Mouse (Mus musculus) hindbrain, embryonic 15.5 days (tissue): ENCODE data around the gene Ibtk. TPM values are rescaled to one million over a fixed set of nuclear protein-coding genes. Genes with fewer than 3 reads are reported as not detected.
A peak's percentile ranks its signal among the peaks of the same experiment; 100 is the strongest.

Source experiments
- ATAC-seq: fragments of 200-750 bp; cut with Nextera tagmentation; 2 replicates; pipeline ENCODE4 v1.8.0; 2017; ENCODE audit warnings: low read depth, moderate number of reproducible peaks, moderate TSS enrichment; ENCODE audit not compliant: low FRiP score
- H3K27ac ChIP-seq: fragments of 300-500 bp; sonication (generic); replicated peaks from 2 replicates; pipeline ENCODE4 v1.5.1; 2015; ENCODE audit warnings: mild to moderate bottlenecking, inconsistent platforms
- H3K27me3 ChIP-seq: fragments of 300-500 bp; sonication (generic); 2 replicates; pipeline ENCODE4 v1.6.1; 2015; ENCODE audit warnings: control low read depth, inconsistent platforms
- H3K36me3 ChIP-seq: fragments of 300-500 bp; sonication (generic); 2 replicates; pipeline ENCODE4 v1.6.1; 2015; ENCODE audit warnings: control low read depth, inconsistent platforms
- H3K4me1 ChIP-seq: fragments of 300-500 bp; sonication (generic); replicated peaks from 2 replicates; pipeline ENCODE4 v1.6.1; 2015; ENCODE audit warnings: control low read depth, inconsistent platforms
- H3K4me2 ChIP-seq: fragments of 300-500 bp; sonication (generic); 2 replicates; pipeline ENCODE4 v1.6.1; 2015; ENCODE audit warnings: moderate library complexity, mild to moderate bottlenecking, inconsistent platforms
- H3K4me3 ChIP-seq: fragments of 300-500 bp; sonication (generic); 2 replicates; pipeline ENCODE4 v1.5.1; 2015; ENCODE audit warnings: mild to moderate bottlenecking, inconsistent platforms
- H3K9ac ChIP-seq: fragments of 300-500 bp; sonication (generic); 2 replicates; pipeline ENCODE4 v1.6.1; 2015; ENCODE audit warnings: inconsistent platforms
- H3K9me3 ChIP-seq: fragments of 300-500 bp; sonication (generic); 2 replicates; pipeline ENCODE4 v1.6.1; 2016; ENCODE audit warnings: control low read depth, inconsistent platforms
- WGBS: fragments of 180-500 bp; shearing (Covaris S2); methylation state at CpG from one replicate; pipeline ENCODE4 v1.1.7; 2015; 5-methylcytosine and 5-hydroxymethylcytosine counted together
- polyA plus RNA-seq: library from polyadenylated mRNA; unstranded; fragments of >200 nt; fragmentation: Nextera tagmentation; extraction: Ambion mirVana; gene quantifications from 2 replicates; pipeline ENCODE4 v1.2.1, GENCODE M21; 2015

Gene Ibtk
- polyA plus RNA-seq, 1 experiment from 2014 or later: 25.4 TPM

DNA sequence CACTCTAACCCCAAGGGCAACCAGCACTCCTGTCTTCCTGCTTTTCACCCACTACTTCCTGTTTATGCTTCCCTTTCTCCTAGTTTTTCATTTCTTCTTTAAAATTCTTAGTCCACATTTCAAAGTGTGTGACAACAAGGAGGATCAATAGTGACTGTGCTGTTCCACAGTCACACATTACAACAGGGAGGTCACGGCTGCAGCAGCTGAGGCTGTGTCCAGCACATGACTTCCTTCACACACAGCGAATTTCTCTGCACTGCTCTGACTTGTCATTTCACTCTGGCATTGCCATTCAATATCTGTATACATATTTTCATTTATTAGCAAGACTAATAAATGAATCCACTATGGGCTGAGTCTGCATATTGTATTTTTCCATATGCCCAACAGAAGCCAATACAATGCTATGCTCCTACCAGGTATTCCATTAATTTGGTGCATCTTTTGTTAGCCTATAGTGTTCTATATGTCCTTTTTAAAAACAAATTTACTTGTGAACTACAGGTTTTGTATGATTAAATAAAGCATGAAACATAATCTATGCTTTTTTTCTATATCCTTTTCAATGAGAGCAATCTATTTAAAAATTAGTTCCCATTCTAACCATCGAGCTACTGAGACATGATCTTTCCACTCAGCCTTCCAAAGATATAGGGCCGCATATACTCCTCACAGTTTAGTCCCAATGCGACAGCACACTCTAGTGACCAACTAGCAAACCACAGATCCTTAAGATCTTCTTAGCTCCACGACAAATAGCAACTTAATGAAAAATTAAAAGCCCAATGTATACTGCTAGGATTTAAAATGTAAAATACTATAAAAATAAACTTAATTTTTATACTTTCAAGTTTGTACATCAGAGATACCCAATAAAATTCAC lies 55.7 kb downstream of the Ibtk start:
- H3K27ac ChIP-seq: no peak overlapping the region
- no peaks in the 10 kb centered on the region; the same call in 1 of the 2 replicates for H3K4me1 ChIP-seq
- peak; percentile 89 for ATAC-seq
- no peaks in the 10 kb centered on the region for H3K27me3 ChIP-seq
- 53% methylated on average over 6 of the region's 6 CpGs for WGBS
- no peak overlapping the region for H3K4me3 ChIP-seq
- H3K9ac ChIP-seq: no peak overlapping the region
- no peaks in the 10 kb centered on the region for H3K9me3 ChIP-seq
- H3K36me3 ChIP-seq: peaks cover 24% of the 10 kb centered on the region
- H3K4me2 ChIP-seq: no peak overlapping the region

DNA sequence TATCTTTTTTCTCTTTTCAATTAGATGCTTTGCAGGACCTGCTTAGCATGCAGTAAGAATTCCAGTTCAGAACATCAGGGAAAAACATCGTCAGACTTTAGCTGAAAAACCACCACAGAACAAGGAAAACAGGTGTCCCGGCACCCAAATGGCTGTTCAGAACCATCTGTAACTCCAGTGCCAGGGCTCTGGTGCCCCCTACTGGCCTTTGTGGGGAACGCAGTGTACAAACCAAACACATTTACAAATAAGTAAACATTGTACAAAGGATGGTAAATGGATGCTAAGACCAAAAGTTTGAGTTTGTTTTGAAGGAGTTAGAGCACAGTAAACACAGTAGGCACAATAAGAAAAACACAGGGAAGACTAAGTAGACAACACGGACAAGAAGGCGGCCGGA lies 64.1 kb downstream of the Ibtk start:
- Histone ChIP-seq H3K27ac (no peak overlapping the region), H3K4me1 (no peaks in the 10 kb centered on the region), H3K27me3 (no peaks in the 10 kb centered on the region), H3K9ac (no peak overlapping the region), H3K9me3 (0 out of 2 replicates have a peak, but pooled peaks cover 6% of the 10 kb centered on the region), H3K36me3 (peaks cover 31% of the 10 kb centered on the region), H3K4me2 (no peak overlapping the region), H3K4me3 (no peak overlapping the region)
- WGBS: 87% methylated on average over 6 of the region's 6 CpGs
- no peak for ATAC-seq

DNA sequence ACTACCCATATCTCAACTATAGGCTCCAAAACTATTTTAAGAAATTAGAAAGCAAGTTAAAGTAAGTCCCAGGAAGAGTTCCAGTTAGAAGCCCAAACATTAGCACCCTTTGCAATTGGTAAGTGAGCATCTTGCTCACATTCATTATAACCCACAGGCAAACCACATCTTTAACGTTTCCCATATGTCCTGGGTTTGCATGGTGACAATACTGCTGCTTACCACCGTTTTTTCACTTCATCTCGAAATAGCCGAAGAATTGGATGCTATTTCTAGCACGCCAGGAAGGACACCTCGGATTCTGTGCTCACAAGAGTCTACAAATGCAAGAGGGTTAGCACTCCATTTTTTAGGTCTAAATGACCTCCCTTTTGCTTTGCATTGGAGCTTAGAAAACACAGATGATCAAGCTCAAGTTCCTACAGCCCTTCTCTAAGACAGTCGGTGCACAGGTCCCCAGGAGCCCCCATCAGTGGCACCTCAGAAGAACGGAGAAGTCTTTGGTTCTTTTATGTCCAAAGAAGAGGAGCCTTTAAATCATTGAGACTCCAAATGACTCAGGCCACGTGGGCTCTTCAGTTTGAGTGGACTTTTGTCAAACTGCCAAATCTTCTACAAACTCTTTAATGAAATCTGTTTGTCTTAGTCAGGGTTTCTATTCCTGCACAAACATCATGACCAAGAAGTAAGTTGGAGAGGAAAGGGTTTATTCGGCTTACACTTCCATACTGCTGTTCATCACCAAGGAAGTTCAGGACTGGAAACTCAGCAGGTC lies 73.8 kb downstream of the Ibtk start:
- Histone ChIP-seq H3K4me3 (no peak overlapping the region), H3K27ac (no peak overlapping the region), H3K4me2 (no peak overlapping the region), H3K36me3 (no peaks in the 10 kb centered on the region), H3K9me3 (no peaks in the 10 kb centered on the region), H3K9ac (no peak overlapping the region), H3K4me1 (peaks cover 8% of the 10 kb centered on the region; the same call in 1 of the 2 replicates), H3K27me3 (no peaks in the 10 kb centered on the region)
- ATAC-seq: no peak
- WGBS: 86% methylated on average over 10 of the region's 10 CpGs

DNA sequence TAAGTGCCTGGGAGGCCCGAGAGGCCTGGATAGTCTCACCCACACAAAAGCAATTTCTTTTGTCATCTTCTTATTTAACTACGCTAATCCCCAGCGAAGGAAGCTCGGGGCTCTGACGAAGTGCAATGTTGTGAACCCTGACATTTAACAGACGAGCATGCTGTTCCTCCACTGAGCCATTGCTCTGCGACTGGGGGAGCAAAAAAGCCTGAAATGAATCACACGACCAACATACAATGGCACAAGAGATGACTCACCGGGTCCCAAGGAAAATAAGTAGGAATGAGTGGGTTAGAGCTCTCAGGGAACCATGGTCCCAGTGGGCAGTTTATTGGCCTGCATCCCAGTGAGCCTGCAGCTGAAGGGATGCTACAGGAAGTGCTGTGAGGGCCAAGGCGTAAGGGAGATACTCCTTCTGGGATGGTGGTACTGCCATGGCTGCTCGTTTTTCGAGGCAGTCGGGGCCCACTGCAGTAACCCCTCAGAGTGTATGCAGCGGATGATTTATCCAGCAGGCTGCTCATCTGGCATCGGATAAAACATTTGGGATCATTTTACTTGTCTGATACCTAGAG lies 75.1 kb downstream of the Ibtk start:
- no peaks in the 10 kb centered on the region for H3K9me3 ChIP-seq
- ATAC-seq: 0 out of 2 replicates have a peak, but pooled peaks have one; percentile 27
- no peak overlapping the region for H3K27ac ChIP-seq
- H3K4me3 ChIP-seq: no peak overlapping the region
- 51% methylated on average over 15 of the region's 15 CpGs for WGBS
- no peaks in the 10 kb centered on the region for H3K36me3 ChIP-seq
- H3K27me3 ChIP-seq: no peaks in the 10 kb centered on the region
- no peak overlapping the region for H3K4me2 ChIP-seq
- no peak overlapping the region for H3K9ac ChIP-seq
- H3K4me1 ChIP-seq: peaks cover 8% of the 10 kb centered on the region; the same call in 1 of the 2 replicates

DNA sequence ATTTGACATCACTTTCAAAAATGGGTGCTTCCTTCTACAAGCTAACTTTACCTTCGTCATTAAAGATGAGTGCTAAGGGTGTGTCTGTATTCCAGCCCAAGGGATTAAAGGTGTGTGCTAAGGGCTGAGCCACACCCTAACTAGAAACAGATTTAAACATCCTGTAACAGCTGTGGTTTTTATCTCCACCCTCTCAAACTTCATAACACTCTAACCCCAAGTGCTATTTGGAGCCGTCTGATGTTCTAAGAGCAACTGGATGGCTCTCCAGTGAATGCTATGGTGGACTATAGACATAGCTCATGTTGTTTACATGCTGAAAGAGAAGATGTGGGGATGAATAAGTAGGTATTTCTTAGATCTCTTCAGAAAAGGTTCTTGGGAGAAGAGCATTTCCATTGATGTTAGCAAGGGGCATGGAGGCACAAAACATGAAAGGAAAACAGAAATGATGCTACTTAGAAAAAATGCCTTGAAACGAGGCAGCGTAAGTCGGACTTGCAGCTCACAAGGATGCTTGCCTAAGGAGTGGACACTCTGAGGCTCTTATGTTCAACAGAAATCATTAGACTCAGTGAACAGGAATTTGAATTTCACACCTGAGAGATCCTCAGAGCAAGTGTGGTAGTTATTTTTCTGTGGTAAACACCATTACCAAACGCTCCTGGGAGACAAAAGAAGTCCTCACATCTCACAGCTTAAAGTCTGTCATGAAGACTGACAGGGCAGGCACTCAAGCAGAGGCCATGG lies 77.4 kb downstream of the Ibtk start:
- WGBS: 90% methylated on average over 6 of the region's 6 CpGs
- Histone ChIP-seq H3K9me3 (no peaks in the 10 kb centered on the region), H3K4me3 (no peak overlapping the region), H3K27me3 (no peaks in the 10 kb centered on the region), H3K27ac (no peak overlapping the region), H3K36me3 (no peaks in the 10 kb centered on the region), H3K9ac (no peak overlapping the region), H3K4me2 (no peak overlapping the region), H3K4me1 (peaks cover 8% of the 10 kb centered on the region; the same call in 1 of the 2 replicates)
- no peak for ATAC-seq

DNA sequence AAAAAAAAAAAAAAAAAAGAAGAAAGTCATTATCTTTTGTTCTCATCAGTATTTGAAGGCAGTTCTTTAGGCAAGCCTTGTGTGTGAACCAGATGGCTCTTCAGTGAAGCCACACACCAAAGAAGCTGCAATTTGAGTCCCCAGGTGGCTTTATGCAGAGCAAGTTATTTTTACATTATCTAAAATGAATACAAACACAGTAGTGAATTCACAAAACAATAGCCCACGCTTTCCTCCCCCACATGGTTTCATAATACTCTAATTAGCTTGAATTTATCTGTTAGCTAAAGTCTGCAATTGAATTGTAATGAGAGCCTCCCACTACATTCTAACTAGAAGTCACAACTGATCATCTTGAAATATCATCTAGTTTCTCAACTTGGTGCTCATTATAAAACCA lies 84.8 kb downstream of the Ibtk start:
- 0 out of 2 replicates have a peak, but pooled peaks cover 3% of the 10 kb centered on the region for H3K4me1 ChIP-seq
- H3K4me2 ChIP-seq: no peak overlapping the region
- H3K9me3 ChIP-seq: no peaks in the 10 kb centered on the region
- H3K4me3 ChIP-seq: no peak overlapping the region
- no peak for ATAC-seq
- no peaks in the 10 kb centered on the region for H3K27me3 ChIP-seq
- 34% methylated on average over 1 of the region's 1 CpGs for WGBS
- no peak overlapping the region for H3K9ac ChIP-seq
- no peak overlapping the region for H3K27ac ChIP-seq
- H3K36me3 ChIP-seq: no peaks in the 10 kb centered on the region

DNA sequence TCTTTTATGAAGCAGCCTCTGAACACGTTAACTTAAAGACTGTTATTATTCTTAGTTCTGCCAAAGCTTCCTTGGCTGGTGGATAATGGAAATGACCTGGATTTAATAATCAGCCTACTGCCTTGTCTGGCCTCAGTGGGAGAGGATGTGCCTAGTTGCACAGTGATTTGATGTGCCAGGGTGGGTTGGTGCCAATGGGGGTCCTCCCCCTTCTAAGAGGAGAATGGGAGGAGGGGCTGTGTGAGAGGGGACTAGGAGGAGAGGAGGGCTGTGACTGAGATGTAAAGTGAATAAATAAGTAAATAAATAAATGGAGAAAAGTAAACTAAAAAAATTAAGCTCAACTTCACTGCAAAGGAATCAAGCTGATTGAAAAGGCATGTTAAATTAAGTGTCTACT lies 85.3 kb downstream of the Ibtk start:
- no peak overlapping the region for H3K27ac ChIP-seq
- no peaks in the 10 kb centered on the region for H3K36me3 ChIP-seq
- 0 out of 2 replicates have a peak, but pooled peaks cover 3% of the 10 kb centered on the region for H3K4me1 ChIP-seq
- no peak for ATAC-seq
- H3K4me2 ChIP-seq: no peak overlapping the region
- H3K4me3 ChIP-seq: no peak overlapping the region
- no peak overlapping the region for H3K9ac ChIP-seq
- WGBS: 50% methylated on average over 1 of the region's 1 CpGs
- no peaks in the 10 kb centered on the region for H3K9me3 ChIP-seq
- no peaks in the 10 kb centered on the region for H3K27me3 ChIP-seq

DNA sequence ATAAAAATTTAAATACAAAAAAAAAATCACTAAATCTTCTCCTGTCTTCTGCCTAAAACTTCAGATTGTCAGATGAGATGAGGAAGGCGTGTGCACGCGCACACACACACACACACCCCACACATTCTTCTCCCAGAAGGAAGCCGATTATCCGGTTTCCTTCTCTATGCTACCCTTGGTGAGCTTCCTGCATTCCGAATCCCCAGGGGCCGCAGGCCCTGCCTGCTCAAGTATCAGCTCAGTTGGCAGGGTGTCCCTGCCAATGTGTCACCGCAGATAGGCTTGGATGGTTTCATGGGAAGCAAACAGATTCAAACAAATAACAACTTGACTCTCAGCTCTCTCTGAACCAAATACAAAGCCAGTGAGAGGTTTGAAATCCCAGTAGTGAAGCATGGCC lies 86.0 kb downstream of the Ibtk start:
- Histone ChIP-seq H3K36me3 (no peaks in the 10 kb centered on the region), H3K4me3 (no peak overlapping the region), H3K27ac (no peak overlapping the region), H3K27me3 (no peaks in the 10 kb centered on the region), H3K9me3 (no peaks in the 10 kb centered on the region), H3K4me1 (0 out of 2 replicates have a peak, but pooled peaks cover 3% of the 10 kb centered on the region), H3K4me2 (no peak overlapping the region), H3K9ac (no peak overlapping the region)
- ATAC-seq: no peak
- WGBS: 35% methylated on average over 8 of the region's 8 CpGs

DNA sequence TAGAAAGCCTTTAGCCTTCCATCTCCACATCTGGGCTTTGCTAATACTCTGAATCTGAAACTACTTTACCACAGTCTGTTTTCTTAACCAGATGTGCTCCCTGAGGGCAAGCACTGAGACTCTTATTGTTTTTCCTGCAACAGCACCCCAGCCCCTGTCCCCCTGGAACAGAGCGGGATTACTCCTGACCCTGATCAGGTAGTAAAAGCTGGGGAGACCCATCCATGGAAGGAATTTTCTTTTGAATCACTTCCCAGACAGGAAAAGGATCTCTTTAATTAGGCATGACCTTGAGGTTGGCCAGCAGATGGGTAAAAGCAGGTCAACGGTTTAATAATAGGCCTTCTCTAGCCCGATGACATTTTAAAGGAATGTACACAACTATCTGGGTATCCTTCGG lies 95.7 kb downstream of the Ibtk start:
- Histone ChIP-seq H3K4me3 (no peak overlapping the region), H3K27ac (no peak overlapping the region), H3K4me2 (no peak overlapping the region), H3K27me3 (no peaks in the 10 kb centered on the region), H3K4me1 (no peaks in the 10 kb centered on the region), H3K9me3 (no peaks in the 10 kb centered on the region), H3K9ac (no peak overlapping the region), H3K36me3 (no peaks in the 10 kb centered on the region)
- ATAC-seq: no peak
- WGBS: 86% methylated on average over 4 of the region's 4 CpGs

DNA sequence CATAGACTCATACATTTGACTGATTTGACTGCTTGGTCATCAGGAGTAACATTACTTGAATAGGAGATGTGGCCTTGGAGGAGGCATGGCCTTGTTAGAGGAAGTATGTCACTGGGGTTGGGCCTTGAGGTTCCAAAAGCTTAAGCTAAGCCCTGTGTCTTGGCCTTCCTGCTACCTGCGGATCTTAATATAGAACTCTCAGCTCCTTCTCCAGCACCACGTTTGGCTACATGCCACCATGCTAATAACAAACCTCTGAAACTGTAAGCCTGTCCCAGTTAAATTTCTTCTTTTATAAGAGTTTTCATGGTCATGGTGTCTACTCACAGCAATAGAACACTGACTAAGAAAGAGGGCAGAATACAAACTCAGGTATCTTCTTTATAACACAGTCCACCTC lies 110.9 kb downstream of the Ibtk start:
- Histone ChIP-seq H3K9me3 (no peaks in the 10 kb centered on the region), H3K4me2 (no peak overlapping the region), H3K27ac (no peak overlapping the region), H3K4me3 (no peak overlapping the region), H3K36me3 (no peaks in the 10 kb centered on the region), H3K27me3 (no peaks in the 10 kb centered on the region), H3K4me1 (no peaks in the 10 kb centered on the region), H3K9ac (no peak overlapping the region)
- ATAC-seq: no peak
- 91% methylated on average over 2 of the region's 2 CpGs for WGBS
